Mouse (Mus musculus) bone marrow macrophage, adult 2 months (primary cell): ENCODE measurements around the gene Pms2.

Source experiments
- CTCF ChIP-seq: IDR thresholded peaks from 2 replicates; pipeline ENCODE4 v1.5.1; 2012; ENCODE audit warnings: low read depth, mild to moderate bottlenecking, low read length, moderate library complexity
- POLR2A ChIP-seq: IDR thresholded peaks from 2 replicates; pipeline ENCODE4 v1.6.1; 2012; ENCODE audit warnings: mild to moderate bottlenecking, low read depth, low read length, borderline replicate concordance

DNA sequence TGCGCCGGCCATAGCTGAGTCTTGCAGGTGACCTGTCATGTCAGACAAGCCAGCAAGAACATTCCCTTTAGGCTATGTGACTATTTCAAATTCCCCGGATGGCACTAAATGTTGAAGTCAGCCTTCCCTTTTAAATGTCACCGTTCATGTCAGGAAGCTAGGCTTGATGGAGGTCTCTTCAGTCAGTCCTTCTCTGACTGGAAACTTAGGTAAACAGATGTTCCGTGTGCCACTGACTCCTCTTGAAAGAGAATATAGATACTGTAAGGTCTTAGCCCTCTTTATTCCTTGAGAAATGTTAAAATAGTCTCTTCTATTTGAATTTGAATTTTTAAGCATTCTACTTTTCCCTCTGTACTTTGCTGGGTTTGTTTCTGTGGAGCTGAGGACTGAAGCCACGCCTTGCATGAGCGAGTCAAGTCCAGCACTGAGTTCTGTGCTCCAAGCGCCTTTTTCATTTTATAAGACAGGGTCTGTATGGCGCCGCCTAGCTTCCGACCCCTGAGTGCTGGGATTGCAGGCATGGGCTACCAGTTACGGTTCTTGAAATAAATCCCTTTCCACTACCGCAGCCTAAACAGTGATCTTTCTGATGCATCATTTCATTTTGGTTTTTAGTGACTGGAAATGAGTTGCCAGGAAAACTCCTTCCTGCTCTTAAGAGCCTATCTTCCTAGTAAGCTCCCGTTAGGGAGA lies 12.0 kb upstream of the Pms2 start, which contains the start of gene Ankrd61:
- TF ChIP-seq POLR2A: no peak
- no peak for TF ChIP-seq CTCF
